Mouse (Mus musculus) embryonic fibroblast, embryonic 13.5 days (primary cell): ENCODE results near the gene Polr2f.
A peak's percentile ranks its signal among the peaks of the same experiment; 100 is the strongest.

Experiments used
- CTCF ChIP-seq: IDR thresholded peaks from 2 replicates; pipeline ENCODE4 v1.5.1; 2011; ENCODE audit warnings: mild to moderate bottlenecking, control low read depth, low read length, moderate library complexity, borderline replicate concordance; ENCODE audit not compliant: insufficient read depth
- POLR2A ChIP-seq: IDR thresholded peaks from 2 replicates; pipeline ENCODE4 v1.6.1; 2011; ENCODE audit warnings: low read depth, mild to moderate bottlenecking, control low read depth, low read length, moderate library complexity

DNA sequence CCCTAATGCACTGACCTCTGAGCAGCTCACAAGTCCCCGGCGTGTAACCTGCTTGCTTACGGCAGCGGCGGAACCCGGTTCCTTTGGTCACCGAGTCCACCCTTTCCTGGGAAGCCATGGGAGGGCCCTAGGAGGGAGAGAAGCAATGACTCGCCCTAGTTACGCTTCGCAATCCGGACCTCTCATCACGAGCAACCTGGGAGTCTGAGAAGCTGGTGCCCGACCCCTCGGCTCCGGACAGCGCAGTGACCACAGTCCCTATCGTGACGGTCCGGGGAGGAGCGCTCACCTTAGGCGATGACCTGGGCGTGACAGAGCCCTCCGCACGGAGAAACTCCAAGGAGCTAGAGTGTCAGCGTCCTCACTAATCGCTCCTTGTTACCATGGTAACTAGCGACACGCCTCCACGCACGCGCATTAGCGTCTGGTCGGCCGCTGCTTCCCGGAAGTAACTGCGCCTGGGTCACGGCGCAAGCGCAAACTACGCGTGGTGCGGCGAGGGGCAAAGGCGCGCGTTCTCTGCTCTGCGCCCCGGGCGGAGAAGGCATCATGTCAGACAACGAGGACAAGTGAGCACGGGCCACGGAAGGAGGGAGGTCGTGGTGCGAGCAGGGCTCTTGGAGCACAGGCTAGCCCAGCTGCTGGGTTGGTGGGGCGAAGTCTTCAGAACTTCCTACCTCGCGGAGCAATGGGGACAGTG lies at the start of gene Polr2f, which contains the start of gene 1700088E04Rik:
- TF ChIP-seq CTCF (no peak), POLR2A (peak; percentile 99)
